Mouse (Mus musculus) adrenal gland (tissue): ENCODE results near the gene Zfp839.

Source experiments
- intact Hi-C: fragments of 180-260 bp; cut with DNase I; formaldehyde crosslinking; loops from one replicate; pipeline ENCODE4 v1.15.1; 2025

Gene Zfp839

GRCm38 (mm10) chr12:110871247-110871646, 21.2 kb downstream of the Zfp839 start:
- intact Hi-C loops, result no loop called here

- intact Hi-C loops, result no loop called here
Observed at GRCm38 (mm10) chr12:110875351-110875750, 25.3 kb downstream of the Zfp839 start.

GRCm38 (mm10) chr12:110882291-110882690, 32.2 kb downstream of the Zfp839 start:
- intact Hi-C loops, result no loop called here

GRCm38 (mm10) chr12:110885251-110885650, 35.2 kb downstream of the Zfp839 start:
- intact Hi-C loops, result no loop called here

- intact Hi-C loops, result no loop called here
Observed at GRCm38 (mm10) chr12:110888106-110888505, 38.1 kb downstream of the Zfp839 start.

- intact Hi-C loops, result no loop called here
Observed at GRCm38 (mm10) chr12:110888606-110889005, 38.6 kb downstream of the Zfp839 start.

- intact Hi-C loops, result no loop called here
Observed at GRCm38 (mm10) chr12:110889036-110890020, 39.3 kb downstream of the Zfp839 start, which contains the start of the genes Cinp and Tecpr2. TSS of gene Cinp (minus strand) at chr12:110889145. TSS of gene Tecpr2 (plus strand) at chr12:110889264.

GRCm38 (mm10) chr12:110891887-110892286, 41.8 kb downstream of the Zfp839 start:
- intact Hi-C loops, result no loop called here

GRCm38 (mm10) chr12:110902106-110902505, 52.1 kb downstream of the Zfp839 start:
- intact Hi-C loops, result loop anchor here (5.0 kb wide), 1 partner anchor 55 kb away; no protein-coding TSS in a partner anchor

GRCm38 (mm10) chr12:110903536-110903935, 53.5 kb downstream of the Zfp839 start:
- intact Hi-C loops, result loop anchor here (5.0 kb wide), 1 partner anchor 56 kb away; no protein-coding TSS in a partner anchor

- intact Hi-C loops, result no loop called here
Observed at GRCm38 (mm10) chr12:110907845-110908244, 57.8 kb downstream of the Zfp839 start.

- intact Hi-C loops, result no loop called here
Observed at GRCm38 (mm10) chr12:110909962-110910361, 59.9 kb downstream of the Zfp839 start.

- intact Hi-C loops, result no loop called here
Observed at GRCm38 (mm10) chr12:110915761-110916160, 65.7 kb downstream of the Zfp839 start.
